ENCODE assay signal across 11 mouse cellular contexts in genomic region chr13:109651790-109652605, GRCm38 (mm10).
DNase-seq lines count a peak whose midpoint lies in the region; ATAC-seq lines count a peak whose summit lies in the region.
"Had no signal": no experiment of that assay in that cellular context is flagged by ENCODE, and none has a peak within 500 bp of the region (broad histone marks: within the 10 kb centered on the region; RNA-seq: fewer than 3 reads in every experiment).

No protein-coding gene starts in this region.

- H3K9ac ChIP-seq in kidney, embryonic 16.5 days (replicated peaks; ENCODE audit: low read length) = no peak overlapping the region
- H3K9ac ChIP-seq in stomach, embryonic 14.5 days (replicated peaks; ENCODE audit: low read depth, low read length) = no peak overlapping the region

- H3K4me3 ChIP-seq in kidney, embryonic 16.5 days (ENCODE audit: low read length) = no peak overlapping the region
- no peak overlapping the region for H3K4me3 ChIP-seq in stomach, embryonic 14.5 days (ENCODE audit: low read depth, low read length)

- H3K27me3 ChIP-seq in kidney, embryonic 16.5 days (ENCODE audit: insufficient read depth, low read length) = no peaks in the 10 kb centered on the region
- H3K27me3 ChIP-seq in stomach, embryonic 14.5 days (ENCODE audit: control insufficient read depth, insufficient read depth, low read length) = no peaks in the 10 kb centered on the region

- H3K4me1 ChIP-seq in kidney, embryonic 16.5 days (ENCODE audit: insufficient read depth, low read length) = no peaks in the 10 kb centered on the region
- no peaks in the 10 kb centered on the region for H3K4me1 ChIP-seq in stomach, embryonic 14.5 days (ENCODE audit: control insufficient read depth, insufficient read depth, low read length)

- H3K36me3 ChIP-seq in kidney, embryonic 16.5 days (ENCODE audit: insufficient read depth, low read length) = no peaks in the 10 kb centered on the region
- no peaks in the 10 kb centered on the region for H3K36me3 ChIP-seq in stomach, embryonic 14.5 days (ENCODE audit: control insufficient read depth, insufficient read depth, low read length)

- no peaks in the 10 kb centered on the region for H3K9me3 ChIP-seq in kidney, embryonic 16.5 days (ENCODE audit: low read length)
- H3K9me3 ChIP-seq in stomach, embryonic 14.5 days (ENCODE audit: control insufficient read depth, low read depth, low read length) = no peaks in the 10 kb centered on the region

- no peak for DNase-seq in kidney, adult 11 months
- DNase-seq in R1 (ENCODE audit: low read depth, low spot score) = peak; percentile 55
- peak; percentile 28 for DNase-seq in fat pad, adult 2 months (ENCODE audit: extremely low read depth, low read depth, low spot score)
- DNase-seq in layer of hippocampus, postnatal 10 days (ENCODE audit: low spot score in 2 of 2) = no peak
- no peak for DNase-seq in ovary, postnatal 10 days (ENCODE audit: low spot score)
- DNase-seq: cerebellum, adult 9-11 months; midbrain, embryonic 14.5 days; thymus, postnatal 36 days had no signal

- H3K4me2 ChIP-seq in kidney, embryonic 16.5 days (replicated peaks; ENCODE audit: low read depth, low read length) = no peak overlapping the region
- H3K4me2 ChIP-seq in stomach, embryonic 14.5 days (replicated peaks; ENCODE audit: low read depth, low read length) = no peak overlapping the region

- H3K27ac ChIP-seq in kidney, embryonic 16.5 days (ENCODE audit: low read length) = no peak overlapping the region
- H3K27ac ChIP-seq in stomach, embryonic 14.5 days (ENCODE audit: low read length) = no peak overlapping the region

- WGBS in kidney, embryonic 16.5 days = 68% methylated on average over 10 of the region's 10 CpGs
- whole genome bisulfite sequencing in stomach, embryonic 14.5 days = 69% methylated on average over 10 of the region's 10 CpGs

- ATAC-seq in kidney, embryonic 16.5 days (ENCODE audit: low FRiP score, low TSS enrichment) = peak; percentile 71
- peak; percentile 58; the same call in 1 of the 2 replicates for ATAC-seq in stomach, embryonic 14.5 days (ENCODE audit: insufficient number of reproducible peaks, insufficient read depth, low FRiP score, low read depth)
- ATAC-seq: activated CD4-positive, CD25-positive, alpha-beta regulatory T cell, adult 4 months had no signal

Comparison
In these comparisons a context has a peak if more than half of its experiments do, and no peak if none do; other contexts are left out.
1. DNase-seq: peak in R1 (single experiment) and fat pad, adult 2 months (single experiment); none in kidney, adult 11 months (single experiment), layer of hippocampus, postnatal 10 days (0 of 2) and ovary, postnatal 10 days (single experiment).